Mouse (Mus musculus) small intestine, adult 2 months (tissue): ENCODE results near the gene Iqgap3. TPM values are rescaled to one million over a fixed set of nuclear protein-coding genes. Genes with fewer than 3 reads are reported as not detected.

Experiments
- H3K27ac ChIP-seq: fragments of 200-500 bp; 2 replicates; pipeline ENCODE4 v1.5.1; 2012; ENCODE audit warnings: low read depth, low read length, control low read depth, inconsistent platforms; ENCODE audit not compliant: insufficient read depth
- H3K27me3 ChIP-seq: fragments of 200-500 bp; 2 replicates; pipeline ENCODE4 v1.6.1; 2012; ENCODE audit warnings: mild to moderate bottlenecking, moderate library complexity, low read length, inconsistent platforms; ENCODE audit not compliant: control insufficient read depth, insufficient read depth
- H3K36me3 ChIP-seq: fragments of 200-500 bp; 2 replicates; pipeline ENCODE4 v1.6.1; 2012; ENCODE audit warnings: mild to moderate bottlenecking, low read length, control low read depth, inconsistent platforms; ENCODE audit not compliant: control insufficient read depth, insufficient read depth
- H3K4me1 ChIP-seq: fragments of 200-500 bp; 2 replicates; pipeline ENCODE4 v1.6.1; 2012; ENCODE audit warnings: low read length, inconsistent platforms, mixed read lengths; ENCODE audit not compliant: control insufficient read depth, insufficient read depth, insufficient read length
- H3K4me3 ChIP-seq: fragments of 200-500 bp; 2 replicates; pipeline ENCODE4 v1.5.1; 2012; ENCODE audit warnings: low read depth, mild to moderate bottlenecking, control low read depth, inconsistent platforms, low read length, moderate library complexity
- CTCF ChIP-seq: fragments of 200-500 bp; IDR thresholded peaks from 2 replicates; pipeline ENCODE4 v1.5.1; 2012; ENCODE audit warnings: low read depth, mild to moderate bottlenecking, control low read depth, inconsistent platforms, low read length, moderate library complexity, mixed read lengths; ENCODE audit not compliant: insufficient replicate concordance, insufficient read length; ENCODE audit errors: extremely low read depth
- POLR2A ChIP-seq: fragments of 200-500 bp; IDR thresholded peaks from 2 replicates; pipeline ENCODE4 v1.6.1; 2012; ENCODE audit warnings: low read depth, mild to moderate bottlenecking, control low read depth, inconsistent platforms, low read length, moderate library complexity
- WGBS: fragments of 180-500 bp; shearing (Covaris S2); methylation state at CpG from one replicate; pipeline ENCODE4 v1.1.7; 2018; 5-methylcytosine and 5-hydroxymethylcytosine counted together
- polyA plus RNA-seq: library from polyadenylated mRNA; depleted of rRNA; stranded (reverse); fragments of >200 nt; gene quantifications from 2 replicates; pipeline ENCODE4 v1.2.3, GENCODE M21; 2012

The Iqgap3 gene
- polyA plus RNA-seq, 1 experiment, result 14.6 TPM

DNA sequence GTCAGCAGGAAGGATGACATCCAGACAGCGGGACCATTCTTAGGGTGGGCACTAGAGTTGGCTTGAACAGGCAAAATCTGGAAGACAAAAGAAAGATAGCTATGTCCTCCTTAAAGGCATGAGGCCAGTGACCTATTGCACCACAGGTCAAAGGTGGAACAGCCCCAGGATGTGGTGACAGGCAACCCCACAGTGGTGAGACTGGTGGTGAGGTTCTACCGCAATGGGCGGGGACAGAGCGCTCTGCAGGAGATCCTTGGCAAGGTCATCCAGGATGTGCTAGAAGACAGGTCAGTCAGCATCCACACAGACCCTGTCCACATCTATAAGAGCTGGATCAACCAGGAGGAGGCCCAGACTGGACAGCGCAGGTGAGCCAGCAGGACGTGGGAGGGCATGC lies 27.4 kb downstream of the Iqgap3 start:
- Histone ChIP-seq H3K4me1 (no peaks in the 10 kb centered on the region), H3K27me3 (no peaks in the 10 kb centered on the region), H3K4me3 (no peak overlapping the region), H3K36me3 (peaks cover 13% of the 10 kb centered on the region), H3K27ac (no peak overlapping the region)
- no peak for TF ChIP-seq POLR2A
- TF ChIP-seq CTCF, result no peak
- 90% methylated on average over 6 of the region's 6 CpGs for WGBS

DNA sequence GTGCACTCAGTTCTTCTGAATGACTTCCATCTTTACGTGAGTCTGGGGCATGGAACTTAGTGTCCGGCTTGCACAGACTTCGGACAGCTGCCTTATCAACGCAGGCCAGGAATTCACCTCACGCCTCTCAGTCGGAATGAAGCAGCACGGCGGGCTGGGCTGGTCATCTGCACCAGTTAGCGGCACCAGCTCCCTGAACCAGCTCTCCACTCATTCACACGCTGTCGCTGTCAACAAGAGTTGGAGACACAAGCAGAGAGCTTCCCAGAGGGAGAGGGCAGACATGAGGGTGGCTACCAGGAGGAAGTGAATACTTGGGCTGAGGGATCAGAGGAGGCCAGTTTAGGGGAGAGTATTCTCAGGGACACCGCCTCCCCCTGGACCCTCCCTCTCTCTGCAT lies 32.6 kb downstream of the Iqgap3 start:
- WGBS, result 94% methylated on average over 12 of the region's 12 CpGs
- Histone ChIP-seq H3K4me1 (no peaks in the 10 kb centered on the region), H3K27me3 (no peaks in the 10 kb centered on the region), H3K36me3 (peaks cover 19% of the 10 kb centered on the region), H3K27ac (no peak overlapping the region), H3K4me3 (no peak overlapping the region)
- no peak for TF ChIP-seq CTCF
- no peak for TF ChIP-seq POLR2A

DNA sequence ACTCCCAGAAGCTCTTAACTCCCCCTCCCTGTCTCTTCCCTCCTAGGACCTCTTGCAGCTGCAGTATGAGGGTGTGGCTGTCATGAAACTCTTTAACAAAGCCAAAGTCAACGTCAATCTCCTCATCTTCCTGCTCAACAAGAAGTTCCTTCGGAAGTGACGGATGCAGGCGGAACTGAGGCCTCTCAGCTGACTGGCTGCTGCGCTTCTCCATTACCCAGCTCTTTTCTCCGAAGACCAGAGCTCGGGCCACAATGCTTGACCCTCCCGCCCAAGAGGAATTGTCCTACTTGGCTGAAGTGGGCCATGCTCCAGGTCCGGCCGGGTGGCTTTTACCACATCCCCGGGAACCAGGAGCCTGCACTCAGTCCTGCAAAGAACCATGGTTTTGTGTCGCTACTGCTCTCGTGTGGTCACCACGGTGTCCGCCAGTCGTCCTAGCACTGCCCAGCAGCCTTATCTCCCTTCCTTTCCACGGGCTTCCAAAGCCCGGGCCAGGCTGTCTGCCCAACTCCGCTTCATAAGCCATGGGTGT lies 38.4 kb downstream of the Iqgap3 start:
- Histone ChIP-seq H3K27ac (no peak overlapping the region), H3K36me3 (peaks cover 5% of the 10 kb centered on the region), H3K4me1 (no peaks in the 10 kb centered on the region), H3K27me3 (no peaks in the 10 kb centered on the region), H3K4me3 (no peak overlapping the region)
- 83% methylated on average over 19 of the region's 19 CpGs for WGBS
- TF ChIP-seq CTCF (no peak), POLR2A (no peak)

DNA sequence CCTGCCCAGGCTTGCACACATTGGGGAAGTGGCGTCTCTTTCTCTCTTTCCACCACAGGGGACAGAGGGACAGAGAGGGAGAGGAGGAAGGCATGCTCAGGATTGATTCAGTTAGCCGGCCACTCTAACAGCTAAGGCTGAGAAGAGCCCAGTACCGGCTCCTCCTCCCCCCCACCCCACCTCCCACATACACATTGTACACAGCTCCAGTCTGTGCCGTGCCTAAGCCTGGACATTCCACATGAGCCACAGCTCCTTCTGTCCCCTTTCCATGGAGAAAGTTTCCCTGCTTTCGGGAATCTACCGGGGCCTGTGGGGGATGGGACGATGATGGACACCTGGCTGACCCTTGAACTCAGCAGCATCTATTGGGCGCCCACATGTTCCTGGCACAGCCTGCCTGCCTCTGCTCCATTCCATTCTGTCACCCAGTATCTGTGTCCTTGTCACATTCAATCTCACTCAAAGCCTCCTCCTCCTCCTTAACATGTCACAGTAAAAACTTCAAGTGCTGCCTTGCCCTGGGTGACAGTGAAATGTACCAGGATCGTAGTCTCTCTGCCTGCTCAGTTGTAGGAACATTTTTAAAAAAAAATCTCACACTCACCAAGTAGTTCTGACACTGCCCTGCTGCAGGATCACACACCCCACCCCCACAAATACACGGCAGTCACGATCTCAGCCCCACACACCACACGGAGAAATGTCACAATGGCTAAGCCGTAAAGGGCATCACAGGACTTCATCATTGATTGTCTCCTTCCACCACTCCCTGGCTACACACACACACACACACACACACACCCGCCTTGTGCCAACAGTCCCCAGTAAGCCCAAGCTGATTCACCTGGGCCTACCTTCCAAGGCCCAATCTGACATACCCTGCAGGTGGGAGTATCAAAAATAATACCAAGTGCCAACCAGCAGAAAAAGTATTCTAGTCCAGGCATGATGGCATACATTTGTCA lies 39.7 kb downstream of the Iqgap3 start:
- WGBS, result 86% methylated on average over 14 of the region's 14 CpGs
- TF ChIP-seq POLR2A (no peak), CTCF (no peak)
- no peaks in the 10 kb centered on the region for H3K27me3 ChIP-seq
- H3K36me3 ChIP-seq, result peaks cover 3% of the 10 kb centered on the region; the same call in 1 of the 2 replicates
- no peak overlapping the region for H3K27ac ChIP-seq
- no peak overlapping the region for H3K4me3 ChIP-seq
- H3K4me1 ChIP-seq, result no peaks in the 10 kb centered on the region

DNA sequence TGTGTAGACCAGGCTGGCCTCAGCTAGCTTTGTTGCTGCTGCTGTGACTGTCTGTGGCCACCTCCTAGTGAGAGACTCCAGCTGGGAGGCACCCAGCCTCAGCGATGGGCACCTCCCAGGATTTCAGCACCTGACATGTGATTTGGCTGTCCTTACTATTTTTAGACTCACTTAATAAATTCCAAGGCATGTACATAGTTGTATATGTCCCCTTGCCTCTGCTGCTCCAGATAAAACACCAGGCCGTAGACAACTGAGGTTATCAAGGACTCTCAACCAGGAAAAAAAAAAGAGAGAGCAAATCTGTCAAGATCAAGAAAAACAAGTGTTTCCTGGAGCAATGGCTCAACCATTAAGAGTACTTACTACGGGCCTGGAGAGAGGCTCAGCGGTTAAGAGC lies 43.4 kb downstream of the Iqgap3 start:
- TF ChIP-seq POLR2A, result no peak
- TF ChIP-seq CTCF, result no peak
- WGBS, result 43% methylated on average over 4 of the region's 4 CpGs
- H3K4me3 ChIP-seq, result no peak overlapping the region
- 0 out of 2 replicates have a peak, but pooled peaks cover under 1% of the 10 kb centered on the region for H3K36me3 ChIP-seq
- no peak overlapping the region for H3K27ac ChIP-seq
- no peaks in the 10 kb centered on the region for H3K27me3 ChIP-seq
- H3K4me1 ChIP-seq, result no peaks in the 10 kb centered on the region

DNA sequence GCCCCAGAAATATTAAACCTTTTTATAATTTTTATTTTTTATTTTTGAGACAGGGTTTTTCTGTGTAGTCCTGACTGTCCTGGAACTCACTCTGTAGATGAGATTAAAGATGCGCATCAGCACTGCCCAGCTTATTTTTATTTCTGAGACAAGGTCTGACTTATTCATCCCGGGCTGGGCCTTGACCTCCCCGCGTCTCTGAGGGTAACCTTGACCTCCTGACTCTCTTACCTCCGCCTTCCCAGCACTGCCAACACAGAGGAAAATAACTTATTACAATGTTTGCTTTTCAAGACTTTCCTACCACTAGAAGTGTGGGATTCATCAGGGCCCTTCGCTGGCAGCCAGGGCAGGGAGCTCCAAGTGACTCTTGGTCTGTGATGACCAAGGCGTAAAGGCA lies 44.4 kb downstream of the Iqgap3 start:
- 85% methylated on average over 7 of the region's 7 CpGs for WGBS
- no peaks in the 10 kb centered on the region for H3K27me3 ChIP-seq
- H3K27ac ChIP-seq, result no peak overlapping the region
- H3K4me1 ChIP-seq, result no peaks in the 10 kb centered on the region
- TF ChIP-seq POLR2A (no peak), CTCF (no peak)
- no peak overlapping the region for H3K4me3 ChIP-seq
- no peaks in the 10 kb centered on the region for H3K36me3 ChIP-seq

DNA sequence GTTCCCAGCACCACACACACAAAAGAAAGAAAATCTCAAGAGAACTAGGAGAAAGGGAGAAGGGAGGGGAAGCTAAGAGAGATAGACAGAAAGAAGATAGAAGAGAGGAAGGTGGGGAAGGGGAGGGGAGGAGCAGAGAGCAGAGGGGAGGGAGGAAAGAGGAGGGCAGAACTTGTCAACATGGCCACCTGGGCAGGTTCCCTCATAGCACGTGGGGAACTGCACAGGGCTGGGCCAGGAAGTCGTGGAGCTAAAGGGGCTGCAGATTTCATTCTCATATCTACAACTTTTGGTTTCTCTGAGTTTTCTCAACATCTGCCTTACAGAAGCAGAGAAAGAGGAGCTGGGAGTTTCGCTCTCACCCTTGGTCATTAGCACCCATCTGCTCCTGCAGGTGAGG lies 45.9 kb downstream of the Iqgap3 start:
- TF ChIP-seq CTCF, result no peak
- TF ChIP-seq POLR2A, result no peak
- no peak overlapping the region for H3K27ac ChIP-seq
- H3K36me3 ChIP-seq, result no peaks in the 10 kb centered on the region
- WGBS, result 37% methylated on average over 3 of the region's 3 CpGs
- peaks cover 6% of the 10 kb centered on the region; the same call in 1 of the 2 replicates for H3K4me1 ChIP-seq
- H3K27me3 ChIP-seq, result no peaks in the 10 kb centered on the region
- no peak overlapping the region for H3K4me3 ChIP-seq
